Mouse (Mus musculus) limb, embryonic 11.5 days (tissue): Measurements from ENCODE around the gene Olfr1178. TPM values are rescaled to one million over a fixed set of nuclear protein-coding genes. Genes with fewer than 3 reads are reported as not detected.

ENCODE experiments used
- polyA plus RNA-seq: library from polyadenylated mRNA; unstranded; fragments of >200 nt; fragmentation: Nextera tagmentation; extraction: Ambion mirVana; gene quantifications from 2 replicates; pipeline ENCODE4 v1.2.1, GENCODE M21; 2014

Gene Olfr1178
- polyA plus RNA-seq, 1 experiment from 2014 or later = not detected

Other genes with a start within 250 kb of the Olfr1178 start
- gene Olfr1167, start 231.9 kb upstream of the Olfr1178 start, polyA plus RNA-seq = not detected in 2 replicates
- not detected in 2 replicates for gene Olfr1168, start 205.2 kb upstream of the Olfr1178 start, polyA plus RNA-seq
- gene Olfr1170, start 158.7 kb upstream of the Olfr1178 start, polyA plus RNA-seq = not detected in 2 replicates
- gene Olfr1173, start 107.2 kb upstream of the Olfr1178 start, polyA plus RNA-seq = not detected in 2 replicates
- gene Olfr1174-ps, start 71.9 kb upstream of the Olfr1178 start, polyA plus RNA-seq = not detected in 2 replicates
- not detected in 2 replicates for gene Olfr1175-ps, start 59.8 kb upstream of the Olfr1178 start, polyA plus RNA-seq
- not detected in 2 replicates for gene Olfr1176, start 50.3 kb upstream of the Olfr1178 start, polyA plus RNA-seq
- gene Olfr1177-ps, start 40.6 kb upstream of the Olfr1178 start, polyA plus RNA-seq = not detected in 2 replicates
- not detected in 2 replicates for gene Olfr1179, start 19.4 kb downstream of the Olfr1178 start, polyA plus RNA-seq
- not detected in 2 replicates for gene Olfr1180, start 32.1 kb downstream of the Olfr1178 start, polyA plus RNA-seq
- not detected in 2 replicates for gene Olfr1181, start 39.1 kb downstream of the Olfr1178 start, polyA plus RNA-seq
- not detected in 2 replicates for gene Gm13757, start 62.1 kb downstream of the Olfr1178 start, polyA plus RNA-seq
- gene Olfr1183, start 67.8 kb downstream of the Olfr1178 start, polyA plus RNA-seq = not detected in 2 replicates
- gene Olfr1184, start 96.5 kb downstream of the Olfr1178 start, polyA plus RNA-seq = not detected in 2 replicates
- not detected in 2 replicates for gene Olfr1185-ps1, start 106.3 kb downstream of the Olfr1178 start, polyA plus RNA-seq
- not detected in 2 replicates for gene Olfr1186, start 131.5 kb downstream of the Olfr1178 start, polyA plus RNA-seq
- gene Olfr1188, start 169.9 kb downstream of the Olfr1178 start, polyA plus RNA-seq = not detected in 2 replicates
- not detected in 2 replicates for gene Olfr1189, start 199.4 kb downstream of the Olfr1178 start, polyA plus RNA-seq